Mouse (Mus musculus): ENCODE measurements around the gene Ocln. TPM values are rescaled to one million over a fixed set of nuclear protein-coding genes. Genes with fewer than 3 reads are reported as not detected.

The Ocln gene
- polyA plus RNA-seq, 1 experiment from 2014 or later: 71.7 TPM

- no peak overlapping the region for H3K9ac ChIP-seq (ENCODE audit: low read length)
- DNase-seq (ENCODE audit: low spot score): peak; percentile 47
- H3K4me3 ChIP-seq (ENCODE audit: low read depth, low read length): no peak overlapping the region
- no peaks in the 10 kb centered on the region for H3K27me3 ChIP-seq (replicated peaks; ENCODE audit: control insufficient read depth, insufficient read depth, low read length)
- H3K36me3 ChIP-seq (ENCODE audit: control insufficient read depth, insufficient read depth, low read length): no peaks in the 10 kb centered on the region
- 0 out of 2 replicates have a peak, but pooled peaks cover 6% of the 10 kb centered on the region for H3K4me1 ChIP-seq (replicated peaks; ENCODE audit: control insufficient read depth, insufficient read depth, low read length)
- H3K9me3 ChIP-seq (ENCODE audit: control insufficient read depth, low read length): no peaks in the 10 kb centered on the region
- no peak overlapping the region for H3K4me2 ChIP-seq (ENCODE audit: low read length)
- H3K27ac ChIP-seq (ENCODE audit: low read depth): no peak overlapping the region
- WGBS: 32% methylated on average over 6 of the region's 6 CpGs
- no peak for ATAC-seq (replicated peaks; ENCODE audit: low FRiP score, low TSS enrichment, low read depth)
Measured at GRCm38 (mm10) chr13:100582144-100582543, 29.6 kb upstream of the Ocln start.

DNA sequence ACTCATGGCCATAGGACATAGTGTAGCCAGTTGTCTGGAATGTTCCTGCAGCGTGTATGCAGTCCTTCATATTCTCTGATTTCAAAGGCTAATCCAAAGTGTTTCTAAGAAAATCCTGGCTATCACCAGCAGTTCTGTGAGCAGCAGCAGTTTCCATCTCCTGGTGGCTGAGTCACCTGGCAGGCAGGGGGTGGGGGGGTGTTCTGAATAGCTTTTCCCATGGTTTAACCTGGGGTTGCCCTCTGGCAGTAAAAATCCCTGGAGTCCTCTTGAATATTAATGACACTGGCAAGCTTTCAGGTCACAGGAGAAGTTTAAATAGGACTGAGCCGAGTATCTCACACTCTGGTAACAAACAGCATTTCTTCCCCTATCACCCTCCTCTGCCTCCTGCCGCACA is 29.2 kb upstream of the Ocln start:
- Histone ChIP-seq H3K4me2 (ENCODE audit: low read length) (no peak overlapping the region), H3K36me3 (ENCODE audit: control insufficient read depth, insufficient read depth, low read length) (no peaks in the 10 kb centered on the region), H3K9ac (ENCODE audit: low read length) (no peak overlapping the region), H3K27ac (ENCODE audit: low read depth) (no peak overlapping the region), H3K27me3 (replicated peaks; ENCODE audit: control insufficient read depth, insufficient read depth, low read length) (no peaks in the 10 kb centered on the region), H3K4me1 (replicated peaks; ENCODE audit: control insufficient read depth, insufficient read depth, low read length) (0 out of 2 replicates have a peak, but pooled peaks cover 6% of the 10 kb centered on the region), H3K9me3 (ENCODE audit: control insufficient read depth, low read length) (no peaks in the 10 kb centered on the region), H3K4me3 (ENCODE audit: low read depth, low read length) (no peak overlapping the region)
- 19% methylated on average over 3 of the region's 3 CpGs for WGBS
- DNase-seq (ENCODE audit: low spot score) (no peak), ATAC-seq (replicated peaks; ENCODE audit: low FRiP score, low TSS enrichment, low read depth) (no peak)

DNA sequence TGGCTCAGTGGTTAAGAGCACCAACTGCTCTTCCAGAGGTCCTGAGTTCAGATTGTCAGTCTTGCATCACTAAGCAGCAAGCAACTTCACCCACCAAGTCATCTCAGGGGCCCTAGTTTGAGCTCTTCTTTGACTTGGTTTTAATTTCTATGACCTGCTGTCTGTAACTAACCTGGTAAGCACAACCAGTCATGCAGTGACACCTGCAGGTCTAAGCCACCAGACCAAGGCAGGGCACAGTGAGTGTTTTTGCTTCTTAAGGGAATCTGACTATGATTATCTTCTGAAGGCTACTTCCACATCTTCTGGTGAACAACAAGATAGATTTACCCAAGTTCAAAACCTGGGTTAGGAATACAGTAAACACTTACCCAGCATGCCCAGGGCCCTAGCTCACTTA is 27.4 kb upstream of the Ocln start:
- no peak for ATAC-seq (replicated peaks; ENCODE audit: low FRiP score, low TSS enrichment, low read depth)
- Histone ChIP-seq H3K9ac (ENCODE audit: low read length) (no peak overlapping the region), H3K4me1 (replicated peaks; ENCODE audit: control insufficient read depth, insufficient read depth, low read length) (0 out of 2 replicates have a peak, but pooled peaks cover 6% of the 10 kb centered on the region), H3K27ac (ENCODE audit: low read depth) (no peak overlapping the region), H3K27me3 (replicated peaks; ENCODE audit: control insufficient read depth, insufficient read depth, low read length) (no peaks in the 10 kb centered on the region), H3K4me3 (ENCODE audit: low read depth, low read length) (no peak overlapping the region), H3K9me3 (ENCODE audit: control insufficient read depth, low read length) (no peaks in the 10 kb centered on the region), H3K36me3 (ENCODE audit: control insufficient read depth, insufficient read depth, low read length) (no peaks in the 10 kb centered on the region), H3K4me2 (ENCODE audit: low read length) (no peak overlapping the region)
- no peak for DNase-seq (ENCODE audit: low spot score)

- H3K27ac ChIP-seq (ENCODE audit: low read depth): no peak overlapping the region
- 37% methylated on average over 3 of the region's 3 CpGs for WGBS
- no peaks in the 10 kb centered on the region for H3K36me3 ChIP-seq (ENCODE audit: control insufficient read depth, insufficient read depth, low read length)
- no peaks in the 10 kb centered on the region for H3K9me3 ChIP-seq (ENCODE audit: control insufficient read depth, low read length)
- ATAC-seq (replicated peaks; ENCODE audit: low FRiP score, low TSS enrichment, low read depth) (no peak), DNase-seq (ENCODE audit: low spot score) (no peak)
- H3K4me3 ChIP-seq (ENCODE audit: low read depth, low read length): no peak overlapping the region
- 0 out of 2 replicates have a peak, but pooled peaks cover 6% of the 10 kb centered on the region for H3K4me1 ChIP-seq (replicated peaks; ENCODE audit: control insufficient read depth, insufficient read depth, low read length)
- H3K4me2 ChIP-seq (ENCODE audit: low read length): no peak overlapping the region
- no peak overlapping the region for H3K9ac ChIP-seq (ENCODE audit: low read length)
- H3K27me3 ChIP-seq (replicated peaks; ENCODE audit: control insufficient read depth, insufficient read depth, low read length): no peaks in the 10 kb centered on the region
Measured at GRCm38 (mm10) chr13:100579220-100579619, 26.7 kb upstream of the Ocln start.

- Histone ChIP-seq H3K27me3 (replicated peaks; ENCODE audit: control insufficient read depth, insufficient read depth, low read length) (no peaks in the 10 kb centered on the region), H3K4me1 (replicated peaks; ENCODE audit: control insufficient read depth, insufficient read depth, low read length) (no peaks in the 10 kb centered on the region), H3K4me2 (ENCODE audit: low read length) (no peak overlapping the region), H3K36me3 (ENCODE audit: control insufficient read depth, insufficient read depth, low read length) (no peaks in the 10 kb centered on the region), H3K9ac (ENCODE audit: low read length) (no peak overlapping the region), H3K4me3 (ENCODE audit: low read depth, low read length) (no peak overlapping the region), H3K27ac (ENCODE audit: low read depth) (no peak overlapping the region), H3K9me3 (ENCODE audit: control insufficient read depth, low read length) (no peaks in the 10 kb centered on the region)
- no peak for DNase-seq (ENCODE audit: low spot score)
- peak; percentile 50; the same call in 1 of the 2 replicates for ATAC-seq (replicated peaks; ENCODE audit: low FRiP score, low TSS enrichment, low read depth)
- WGBS: 31% methylated on average over 2 of the region's 2 CpGs
Measured at GRCm38 (mm10) chr13:100575950-100576349, 23.4 kb upstream of the Ocln start.

- Histone ChIP-seq H3K4me1 (replicated peaks; ENCODE audit: control insufficient read depth, insufficient read depth, low read length) (no peaks in the 10 kb centered on the region), H3K36me3 (ENCODE audit: control insufficient read depth, insufficient read depth, low read length) (no peaks in the 10 kb centered on the region), H3K27ac (ENCODE audit: low read depth) (no peak overlapping the region), H3K27me3 (replicated peaks; ENCODE audit: control insufficient read depth, insufficient read depth, low read length) (no peaks in the 10 kb centered on the region), H3K4me2 (ENCODE audit: low read length) (no peak overlapping the region), H3K9ac (ENCODE audit: low read length) (no peak overlapping the region), H3K9me3 (ENCODE audit: control insufficient read depth, low read length) (no peaks in the 10 kb centered on the region), H3K4me3 (ENCODE audit: low read depth, low read length) (no peak overlapping the region)
- ATAC-seq (replicated peaks; ENCODE audit: low FRiP score, low TSS enrichment, low read depth) (no peak), DNase-seq (ENCODE audit: low spot score) (no peak)
- 83% methylated on average over 2 of the region's 2 CpGs for WGBS
Measured at GRCm38 (mm10) chr13:100570713-100571112, 18.2 kb upstream of the Ocln start.

DNA sequence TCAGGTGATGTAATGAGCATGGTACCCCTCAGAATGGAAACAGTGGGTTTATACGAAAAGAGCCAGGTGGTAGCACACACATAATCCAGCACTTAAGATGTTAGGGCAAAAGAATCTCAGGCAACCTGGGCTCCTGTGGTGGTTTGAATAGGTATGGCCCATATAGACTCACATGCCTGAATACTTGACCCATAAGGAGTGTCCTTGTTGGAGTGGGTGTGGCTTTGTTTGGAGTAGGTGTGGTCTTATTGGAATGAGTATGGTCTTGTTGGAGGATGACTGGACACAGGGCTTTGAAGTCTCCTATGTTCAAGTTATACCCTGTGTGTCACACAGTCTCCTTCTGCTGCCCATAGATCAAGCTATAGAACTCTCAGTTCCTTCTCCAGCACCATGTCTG is 15.8 kb upstream of the Ocln start:
- Histone ChIP-seq H3K36me3 (ENCODE audit: control insufficient read depth, insufficient read depth, low read length) (no peaks in the 10 kb centered on the region), H3K9ac (ENCODE audit: low read length) (no peak overlapping the region), H3K4me2 (ENCODE audit: low read length) (no peak overlapping the region), H3K9me3 (ENCODE audit: control insufficient read depth, low read length) (no peaks in the 10 kb centered on the region), H3K27me3 (replicated peaks; ENCODE audit: control insufficient read depth, insufficient read depth, low read length) (no peaks in the 10 kb centered on the region), H3K27ac (ENCODE audit: low read depth) (no peak overlapping the region), H3K4me1 (replicated peaks; ENCODE audit: control insufficient read depth, insufficient read depth, low read length) (no peaks in the 10 kb centered on the region), H3K4me3 (ENCODE audit: low read depth, low read length) (no peak overlapping the region)
- 98% methylated on average over 1 of the region's 1 CpGs for WGBS
- ATAC-seq (replicated peaks; ENCODE audit: low FRiP score, low TSS enrichment, low read depth) (no peak), DNase-seq (ENCODE audit: low spot score) (no peak)

DNA sequence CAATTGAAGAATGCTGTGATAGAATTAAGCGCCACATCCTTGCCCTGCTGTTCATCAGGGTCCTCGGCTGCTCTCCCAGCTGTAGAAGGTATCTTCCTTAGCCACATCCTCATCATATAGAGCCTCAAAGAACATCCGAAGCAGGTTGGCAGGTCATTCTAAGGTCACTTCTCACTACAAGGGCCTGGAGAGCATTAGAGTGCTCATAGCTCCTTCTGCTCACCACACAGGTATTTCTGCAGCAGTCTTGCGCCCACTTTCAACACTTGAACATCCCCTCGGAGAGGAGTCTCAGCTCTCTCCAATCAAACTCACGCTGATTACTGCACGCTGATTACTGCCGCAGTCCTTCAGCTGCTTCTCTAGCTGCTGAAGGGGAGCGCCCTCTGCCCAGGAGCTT is 6.9 kb upstream of the Ocln start:
- 80% methylated on average over 9 of the region's 9 CpGs for WGBS

DNA sequence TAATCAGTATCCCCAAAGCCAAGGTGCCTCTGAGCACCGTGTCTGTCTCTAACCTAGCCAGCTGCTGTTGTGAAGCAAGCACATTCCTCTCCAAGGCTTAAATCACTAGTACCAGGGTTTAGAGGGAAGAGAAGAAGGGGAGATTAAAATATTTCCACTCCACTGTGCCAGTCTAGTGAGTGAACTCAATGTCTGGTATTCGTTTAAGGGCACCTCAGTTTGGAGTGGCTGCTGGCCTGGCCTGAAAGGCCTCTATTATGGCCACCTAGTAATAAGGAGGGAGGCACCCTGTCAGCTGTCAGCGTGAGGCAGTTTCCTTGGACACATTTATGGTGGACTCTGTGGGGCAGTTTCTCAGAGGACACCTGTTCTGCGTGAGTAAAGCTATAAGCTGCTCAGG is 4.5 kb upstream of the Ocln start:
- Histone ChIP-seq H3K27me3 (replicated peaks; ENCODE audit: control insufficient read depth, insufficient read depth, low read length) (peaks cover 22% of the 10 kb centered on the region), H3K4me2 (ENCODE audit: low read length) (no peak overlapping the region), H3K9me3 (ENCODE audit: control insufficient read depth, low read length) (no peaks in the 10 kb centered on the region), H3K4me3 (ENCODE audit: low read depth, low read length) (no peak overlapping the region), H3K27ac (ENCODE audit: low read depth) (no peak overlapping the region), H3K36me3 (ENCODE audit: control insufficient read depth, insufficient read depth, low read length) (no peaks in the 10 kb centered on the region), H3K4me1 (replicated peaks; ENCODE audit: control insufficient read depth, insufficient read depth, low read length) (peaks cover 1% of the 10 kb centered on the region; the same call in 1 of the 2 replicates), H3K9ac (ENCODE audit: low read length) (no peak overlapping the region)
- 68% methylated on average over 4 of the region's 4 CpGs for WGBS
- ATAC-seq (replicated peaks; ENCODE audit: low FRiP score, low TSS enrichment, low read depth): no peak
- DNase-seq (ENCODE audit: low spot score): no peak

More for the DNA sequence above, 6.9 kb upstream of the Ocln start:
- H3K4me3 ChIP-seq (ENCODE audit: low read depth, low read length): no peak overlapping the region
- H3K27ac ChIP-seq (ENCODE audit: low read depth): no peak overlapping the region
- H3K4me2 ChIP-seq (ENCODE audit: low read length): no peak overlapping the region
- ATAC-seq (replicated peaks; ENCODE audit: low FRiP score, low TSS enrichment, low read depth) (no peak), DNase-seq (ENCODE audit: low spot score) (no peak)
- H3K9ac ChIP-seq (ENCODE audit: low read length): no peak overlapping the region
- H3K36me3 ChIP-seq (ENCODE audit: control insufficient read depth, insufficient read depth, low read length): no peaks in the 10 kb centered on the region
- H3K27me3 ChIP-seq (replicated peaks; ENCODE audit: control insufficient read depth, insufficient read depth, low read length): no peaks in the 10 kb centered on the region
- H3K4me1 ChIP-seq (replicated peaks; ENCODE audit: control insufficient read depth, insufficient read depth, low read length): no peaks in the 10 kb centered on the region
- H3K9me3 ChIP-seq (ENCODE audit: control insufficient read depth, low read length): no peaks in the 10 kb centered on the region

Measured in intestine, embryonic 14.5 days (tissue).